Mouse (Mus musculus) small intestine, adult 2 months (tissue): ENCODE results near the gene Isoc2b.

Experiments used
- CTCF ChIP-seq: fragments of 200-500 bp; IDR thresholded peaks from 2 replicates; pipeline ENCODE4 v1.5.1; 2012; ENCODE audit warnings: low read depth, mild to moderate bottlenecking, control low read depth, inconsistent platforms, low read length, moderate library complexity, mixed read lengths; ENCODE audit not compliant: insufficient replicate concordance, insufficient read length; ENCODE audit errors: extremely low read depth
- POLR2A ChIP-seq: fragments of 200-500 bp; IDR thresholded peaks from 2 replicates; pipeline ENCODE4 v1.6.1; 2012; ENCODE audit warnings: low read depth, mild to moderate bottlenecking, control low read depth, inconsistent platforms, low read length, moderate library complexity

- TF ChIP-seq POLR2A = no peak
- no peak for TF ChIP-seq CTCF
Measured at GRCm38 (mm10) chr7:4837639-4838038, 32.4 kb downstream of the Isoc2b start.
